Mouse (Mus musculus) heart, postnatal 36 days (tissue): Measurements from ENCODE around the gene Hspa8. TPM values are rescaled to one million over a fixed set of nuclear protein-coding genes. Genes with fewer than 3 reads are reported as not detected.
"Not testable (repeated sequence)": the region's sequence is repeated elsewhere in the genome, so short reads cannot be mapped to it uniquely, and the experiment has no call there.

ENCODE experiments used
- DNase-seq, 2 experiments: peaks; one replicate each; pipeline ENCODE4 v3.0.0; 2021 to 2022
- intact Hi-C: fragments of 180-260 bp; cut with DNase I; formaldehyde crosslinking; loops from one replicate; pipeline ENCODE4 v1.15.1; 2025
- total RNA-seq, 2 experiments: library from RNA; stranded (reverse); gene quantifications; 2 replicates each; pipeline ENCODE4 v1.2.3; 2021

Hspa8 gene
- total RNA-seq, 2 experiments from 2014 or later, result 1,282 to 1,390 TPM

- peak in 1 of 2 experiments; percentile 63 for DNase-seq
- intact Hi-C loops, result loop anchor here (1.0 to 2.0 kb wide), 2 partner anchors 16 to 27 kb away; partner anchors contain the start of gene Hspa8
Measured at GRCm38 (mm10) chr9:40783641-40784373, 17.0 kb upstream of the Hspa8 start.

- intact Hi-C loops, result loop anchor here (1.0 to 2.0 kb wide), 2 partner anchors 16 to 28 kb away; partner anchors contain the start of gene Hspa8
- no peak for DNase-seq
Measured at GRCm38 (mm10) chr9:40784374-40784967, 16.3 kb upstream of the Hspa8 start.

- intact Hi-C loops, result loop anchor here (2.0 kb wide), 1 partner anchor 29 kb away; no protein-coding TSS in a partner anchor
- DNase-seq, result no peak
Measured at GRCm38 (mm10) chr9:40785452-40785851, 15.3 kb upstream of the Hspa8 start.

DNA sequence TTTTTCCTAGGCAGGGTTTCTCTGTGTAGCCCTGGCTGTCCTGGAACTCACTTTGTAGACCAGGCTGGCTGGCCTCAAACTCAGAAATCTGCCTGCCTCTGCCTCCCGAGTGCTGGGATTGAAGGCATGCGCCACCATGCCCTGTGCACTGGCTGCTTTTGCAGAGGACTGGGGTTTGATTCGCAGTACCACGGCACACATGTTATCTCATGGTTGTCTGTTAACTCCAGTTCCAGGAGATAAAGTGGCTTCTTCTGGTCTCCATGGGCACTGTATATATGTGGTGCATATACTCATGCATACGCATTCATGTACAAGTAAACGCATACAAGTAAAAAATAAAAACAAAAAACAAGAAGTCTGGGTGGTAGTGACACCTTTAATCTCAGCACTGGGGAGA is 14.0 kb upstream of the Hspa8 start:
- DNase-seq, intact Hi-C loops: not testable (repeated sequence)

- DNase-seq, result no peak
- intact Hi-C loops, result no loop called here
Measured at GRCm38 (mm10) chr9:40791864-40792633, 8.7 kb upstream of the Hspa8 start.

- DNase-seq, result no peak
- intact Hi-C loops, result no loop called here
Measured at GRCm38 (mm10) chr9:40793581-40793980, 7.2 kb upstream of the Hspa8 start.

DNA sequence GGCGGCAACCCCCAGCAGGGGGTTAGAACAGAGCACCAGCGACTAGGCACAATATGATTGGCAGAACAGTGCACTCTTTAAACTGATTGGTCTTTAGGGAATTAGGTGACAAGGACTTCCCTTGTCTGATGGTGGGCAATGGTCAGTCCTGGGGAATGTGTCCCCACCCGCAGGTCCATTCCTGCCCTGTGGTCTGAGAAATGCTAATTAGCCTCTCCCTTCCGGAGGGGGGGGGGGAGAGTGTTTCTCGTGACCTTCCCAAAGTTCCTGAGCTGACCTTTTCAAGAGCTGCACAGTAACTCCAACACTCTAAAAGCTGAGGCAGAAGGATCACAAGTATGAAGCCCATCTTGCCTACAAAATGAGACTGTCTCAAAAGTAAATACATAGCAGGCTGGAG is 6.5 kb upstream of the Hspa8 start:
- intact Hi-C loops, result no loop called here
- no peak for DNase-seq

GRCm38 (mm10) chr9:40794926-40795325 is 5.9 kb upstream of the Hspa8 start:
- DNase-seq, result no peak
- intact Hi-C loops, result no loop called here

DNA sequence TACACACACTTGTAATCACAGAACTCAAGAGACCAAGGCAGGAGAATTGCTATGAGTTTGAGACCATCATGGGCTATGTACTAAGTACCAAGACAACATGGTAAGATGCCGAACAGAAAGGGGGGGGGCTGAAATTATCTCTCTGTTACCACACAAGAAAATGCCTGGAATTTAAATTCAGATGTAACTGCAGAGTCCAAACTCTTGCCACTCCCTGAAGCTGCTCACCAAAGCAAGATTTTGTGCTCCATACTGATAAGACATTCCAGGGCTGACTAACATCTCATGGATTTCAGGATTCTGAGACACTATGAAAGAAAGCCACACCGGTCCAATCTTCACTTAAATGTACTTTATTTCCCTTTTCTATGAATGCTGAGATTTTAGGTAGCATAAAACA is 5.2 kb upstream of the Hspa8 start:
- no peak for DNase-seq
- intact Hi-C loops, result no loop called here

DNA sequence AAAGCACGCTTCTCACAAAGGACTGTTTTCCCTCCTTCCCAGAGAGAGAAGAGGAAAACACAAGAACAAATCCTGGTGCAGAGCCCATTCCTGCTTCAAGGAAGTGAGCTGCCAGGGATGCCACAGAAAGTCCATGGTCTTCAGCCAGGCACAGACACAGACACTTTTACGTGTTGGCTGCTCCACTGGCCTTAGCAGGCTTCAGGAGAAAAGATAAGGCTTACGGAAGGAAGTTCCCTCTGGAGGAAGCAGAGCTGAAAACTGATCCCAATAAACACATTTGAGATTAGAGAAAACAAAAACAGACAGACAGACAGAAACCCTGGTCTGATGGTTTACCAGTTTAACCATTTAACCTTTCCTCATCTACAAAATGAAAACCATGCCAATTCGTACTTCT is 4.7 kb upstream of the Hspa8 start:
- intact Hi-C loops, result no loop called here
- DNase-seq, result no peak

GRCm38 (mm10) chr9:40798247-40798960 is 2.4 kb upstream of the Hspa8 start:
- intact Hi-C loops, result no loop called here
- no peak for DNase-seq

- no peak for DNase-seq
- intact Hi-C loops, result no loop called here
Measured at GRCm38 (mm10) chr9:40799112-40799511, 1.7 kb upstream of the Hspa8 start.

DNA sequence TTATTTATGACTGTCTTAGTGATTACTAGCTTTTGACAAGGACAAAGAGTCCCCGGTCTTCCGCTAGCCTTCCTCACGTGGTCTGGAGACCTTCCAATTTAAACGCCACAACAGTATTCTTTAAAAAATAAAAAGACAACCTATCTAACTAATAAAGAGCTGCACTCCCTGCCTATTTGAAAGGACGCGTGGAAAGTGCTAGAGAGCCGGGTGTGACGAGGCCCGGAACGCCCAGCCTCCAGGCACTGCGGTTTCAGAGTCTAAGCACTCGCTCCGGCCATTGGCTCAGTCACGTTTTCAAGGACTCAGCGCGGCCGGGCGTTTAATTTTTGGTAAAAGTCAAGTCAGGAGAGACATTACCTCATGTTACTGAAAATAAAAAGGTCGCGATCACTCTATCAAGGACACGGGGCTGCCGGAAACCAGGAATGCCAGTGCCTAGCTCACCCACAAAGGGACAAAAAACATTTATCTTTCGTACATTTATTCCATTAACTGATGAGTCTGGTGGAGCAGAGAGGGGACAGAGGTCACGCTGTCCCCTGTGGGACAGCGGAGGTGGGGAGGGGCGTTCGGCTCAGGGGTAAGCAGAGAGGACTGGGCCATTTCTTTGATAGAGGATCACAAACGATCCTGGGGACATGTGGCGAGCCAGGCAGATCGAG is 815 bp upstream of the Hspa8 start:
- intact Hi-C loops, result loop anchor here (1.0 kb wide), 1 partner anchor 16 kb away; no protein-coding TSS in a partner anchor

GRCm38 (mm10) chr9:40801614-40802532 is 1.1 kb downstream of the Hspa8 start:
- DNase-seq, intact Hi-C loops: not testable (repeated sequence)

More for the DNA sequence above, 815 bp upstream of the Hspa8 start:
- DNase-seq, result peak; percentile 78 to 83

DNA sequence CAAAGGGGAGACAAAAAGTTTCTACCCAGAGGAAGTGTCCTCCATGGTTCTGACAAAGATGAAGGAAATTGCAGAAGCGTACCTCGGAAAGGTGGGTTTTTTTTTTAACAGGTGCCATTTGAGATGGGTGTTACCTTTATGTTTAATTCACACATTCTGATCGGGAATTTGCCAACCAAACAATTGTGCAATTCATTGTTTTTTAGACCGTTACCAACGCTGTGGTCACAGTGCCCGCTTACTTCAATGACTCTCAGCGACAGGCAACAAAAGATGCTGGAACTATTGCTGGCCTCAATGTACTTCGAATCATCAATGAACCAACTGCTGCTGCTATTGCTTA is 1.7 kb downstream of the Hspa8 start:
- DNase-seq, intact Hi-C loops: not testable (repeated sequence)

DNA sequence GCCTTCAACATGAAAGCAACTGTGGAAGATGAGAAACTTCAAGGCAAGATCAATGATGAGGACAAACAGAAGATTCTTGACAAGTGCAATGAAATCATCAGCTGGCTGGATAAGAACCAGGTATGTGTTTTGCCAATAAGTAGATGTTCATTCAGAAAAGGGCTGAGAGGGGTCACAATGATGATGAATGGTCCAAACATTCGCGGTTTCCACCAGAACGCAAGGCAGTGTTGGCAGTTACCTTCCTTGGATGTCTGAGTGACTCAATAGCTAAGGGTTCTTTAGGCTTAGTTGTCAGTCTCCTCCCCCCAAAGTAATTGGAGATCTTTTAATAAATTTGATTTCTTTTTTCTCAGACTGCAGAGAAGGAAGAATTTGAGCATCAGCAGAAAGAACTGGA is 3.8 kb downstream of the Hspa8 start:
- intact Hi-C loops, DNase-seq: not testable (repeated sequence)

- peak; percentile 71 to 77 for DNase-seq
- intact Hi-C loops, result loop anchor here (1.0 to 5.0 kb wide), 2 partner anchors 49 to 168 kb away; no protein-coding TSS in a partner anchor
Measured at GRCm38 (mm10) chr9:40805263-40805662, 4.5 kb downstream of the Hspa8 start.

- intact Hi-C loops, result loop anchor here (5.0 kb wide), 1 partner anchor 169 kb away; no protein-coding TSS in a partner anchor
- DNase-seq, result no peak
Measured at GRCm38 (mm10) chr9:40806440-40807288, 5.9 kb downstream of the Hspa8 start.
